Mouse (Mus musculus) G1E-ER4 (cell line): ENCODE data around the gene Lig3. TPM values are rescaled to one million over a fixed set of nuclear protein-coding genes. Genes with fewer than 3 reads are reported as not detected.
A peak's percentile ranks its signal among the peaks of the same experiment; 100 is the strongest.

Experiments
- GATA1 ChIP-seq: IDR thresholded peaks from one replicate; pipeline ENCODE4 v1.8.0; 2012; ENCODE audit warnings: low read length, inconsistent platforms
- polyA plus RNA-seq: library from polyadenylated mRNA; stranded (reverse); fragments of >175 nt; gene quantifications from 2 replicates; pipeline ENCODE4 v1.2.3, GENCODE M21; 2012

The Lig3 gene
- polyA plus RNA-seq, 1 experiment, result 98.4 TPM

- TF ChIP-seq GATA1, result peak; percentile 55
Observed at GRCm38 (mm10) chr11:82847571-82848000, 66.7 kb downstream of the Lig3 start.

GRCm38 (mm10) chr11:82850259-82850658 lies 69.4 kb downstream of the Lig3 start:
- TF ChIP-seq GATA1, result no peak

GRCm38 (mm10) chr11:82852115-82852514 lies 71.2 kb downstream of the Lig3 start:
- no peak for TF ChIP-seq GATA1

- no peak for TF ChIP-seq GATA1
Observed at GRCm38 (mm10) chr11:82852540-82852939, 71.6 kb downstream of the Lig3 start.

GRCm38 (mm10) chr11:82852958-82853357 lies 72.0 kb downstream of the Lig3 start:
- no peak for TF ChIP-seq GATA1

Other genes with a start within 250 kb of the Lig3 start
- 0.13 and 0.35 TPM in 2 replicates for gene Cct6b, start 16.8 kb upstream of the Lig3 start, polyA plus RNA-seq
- gene Zfp830, start 16.8 kb upstream of the Lig3 start, polyA plus RNA-seq, result 23.6 and 23.8 TPM in 2 replicates
- 21.3 and 59.6 TPM in 2 replicates for gene Rffl, start 90.1 kb downstream of the Lig3 start, polyA plus RNA-seq
- gene Rad51d, start 109.5 kb downstream of the Lig3 start, polyA plus RNA-seq, result 10.4 and 13.9 TPM in 2 replicates
- not detected in 2 replicates for gene Fndc8, start 111.0 kb downstream of the Lig3 start, polyA plus RNA-seq
- 117 and 127 TPM in 2 replicates for gene Nle1, start 127.3 kb downstream of the Lig3 start, polyA plus RNA-seq
- gene Unc45b, start 129.4 kb downstream of the Lig3 start, polyA plus RNA-seq, result 0.01 and 0.04 TPM in 2 replicates
- 0.01 TPM in 1 of 2 replicates, not detected in the other for gene Slfn5, start 170.2 kb downstream of the Lig3 start, polyA plus RNA-seq
- 0.01 TPM in 1 of 2 replicates, not detected in the other for gene Slfn9, start 210.7 kb downstream of the Lig3 start, polyA plus RNA-seq
- 0.06 TPM in 1 of 2 replicates, not detected in the other for gene Slfn8, start 239.7 kb downstream of the Lig3 start, polyA plus RNA-seq